Mouse (Mus musculus): Measurements from ENCODE around the gene Dusp3. TPM values are rescaled to one million over a fixed set of nuclear protein-coding genes. Genes with fewer than 3 reads are reported as not detected.
A peak's percentile ranks its signal among the peaks of the same experiment; 100 is the strongest.

The Dusp3 gene
- polyA plus RNA-seq, 1 experiment from 2014 or later = 13.4 TPM

DNA sequence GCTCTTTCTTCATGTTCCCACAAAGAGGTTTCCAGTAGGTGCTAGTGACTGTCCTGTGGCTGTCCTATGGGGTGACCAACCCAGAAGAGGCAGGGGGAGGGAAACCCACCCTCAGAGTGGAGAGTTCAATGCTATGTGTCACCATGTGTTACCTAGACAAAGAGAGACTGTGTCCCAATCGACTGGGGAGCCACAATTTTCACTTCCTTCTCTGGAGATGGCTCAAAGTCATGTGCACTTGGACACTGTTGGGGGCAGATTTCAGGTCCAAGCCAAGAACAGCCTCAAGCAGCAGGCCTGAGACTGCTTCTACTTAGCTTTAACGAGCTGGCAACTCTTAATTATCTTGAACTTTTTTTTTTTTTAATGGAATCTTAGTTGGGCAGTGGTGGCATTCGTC is 14.7 kb downstream of the Dusp3 start:
- 51% methylated on average over 3 of the region's 3 CpGs for WGBS (ENCODE audit: insufficient replicate concordance)

GRCm38 (mm10) chr11:101971410-101971809 is 15.4 kb downstream of the Dusp3 start:
- Histone ChIP-seq H3K27me3 (replicated peaks) (peaks cover 24% of the 10 kb centered on the region), H3K36me3 (no peaks in the 10 kb centered on the region), H3K9ac (no peak overlapping the region), H3K9me3 (replicated peaks) (no peaks in the 10 kb centered on the region), H3K4me3 (no peak overlapping the region), H3K4me1 (no peaks in the 10 kb centered on the region), H3K27ac (no peak overlapping the region), H3K4me2 (no peak overlapping the region)
- 23% methylated on average over 3 of the region's 3 CpGs for WGBS (ENCODE audit: insufficient replicate concordance)
- no peak for ATAC-seq

More for the DNA sequence above, 14.7 kb downstream of the Dusp3 start:
- no peak overlapping the region for H3K4me3 ChIP-seq
- no peak overlapping the region for H3K27ac ChIP-seq
- H3K27me3 ChIP-seq (replicated peaks) = peaks cover 17% of the 10 kb centered on the region
- no peak for ATAC-seq
- no peaks in the 10 kb centered on the region for H3K9me3 ChIP-seq (replicated peaks)
- H3K4me2 ChIP-seq = no peak overlapping the region
- H3K36me3 ChIP-seq = no peaks in the 10 kb centered on the region
- no peaks in the 10 kb centered on the region for H3K4me1 ChIP-seq
- no peak overlapping the region for H3K9ac ChIP-seq

GRCm38 (mm10) chr11:101969835-101970234 is 17.0 kb downstream of the Dusp3 start:
- no peak overlapping the region for H3K9ac ChIP-seq
- WGBS (ENCODE audit: insufficient replicate concordance) = 72% methylated on average over 13 of the region's 13 CpGs
- no peak for ATAC-seq
- H3K27me3 ChIP-seq (replicated peaks) = peaks cover 39% of the 10 kb centered on the region
- no peak overlapping the region for H3K4me2 ChIP-seq
- H3K9me3 ChIP-seq (replicated peaks) = no peaks in the 10 kb centered on the region
- no peak overlapping the region for H3K4me3 ChIP-seq
- H3K27ac ChIP-seq = no peak overlapping the region
- H3K4me1 ChIP-seq = no peaks in the 10 kb centered on the region
- H3K36me3 ChIP-seq = no peaks in the 10 kb centered on the region

DNA sequence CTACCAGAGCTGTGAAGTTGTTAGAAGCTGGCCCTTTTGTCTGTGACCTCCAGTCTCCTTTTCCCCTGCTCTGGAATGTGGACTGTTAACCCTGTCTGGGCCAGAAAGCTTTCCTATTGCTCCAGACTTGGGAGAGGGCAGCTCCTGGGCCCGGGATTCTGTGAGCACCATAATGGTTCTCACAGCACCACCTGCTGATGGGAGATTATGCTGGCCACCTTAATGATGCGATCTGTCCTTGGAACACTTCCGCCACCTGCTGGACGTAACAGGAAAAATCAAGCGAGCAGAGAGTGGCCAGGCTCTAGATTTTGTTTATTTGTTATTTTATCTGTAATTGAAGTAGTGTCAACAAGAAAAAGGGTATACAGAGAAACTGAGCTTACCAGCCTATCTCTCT is 18.0 kb downstream of the Dusp3 start:
- Histone ChIP-seq H3K36me3 (no peaks in the 10 kb centered on the region), H3K4me2 (no peak overlapping the region), H3K4me1 (peaks cover 5% of the 10 kb centered on the region; the same call in 1 of the 2 replicates), H3K9ac (no peak overlapping the region), H3K27me3 (replicated peaks) (peaks cover 50% of the 10 kb centered on the region), H3K27ac (no peak overlapping the region), H3K9me3 (replicated peaks) (no peaks in the 10 kb centered on the region), H3K4me3 (no peak overlapping the region)
- WGBS (ENCODE audit: insufficient replicate concordance) = 1% methylated on average over 5 of the region's 5 CpGs
- ATAC-seq = no peak; the same call in 1 of the 2 replicates

DNA sequence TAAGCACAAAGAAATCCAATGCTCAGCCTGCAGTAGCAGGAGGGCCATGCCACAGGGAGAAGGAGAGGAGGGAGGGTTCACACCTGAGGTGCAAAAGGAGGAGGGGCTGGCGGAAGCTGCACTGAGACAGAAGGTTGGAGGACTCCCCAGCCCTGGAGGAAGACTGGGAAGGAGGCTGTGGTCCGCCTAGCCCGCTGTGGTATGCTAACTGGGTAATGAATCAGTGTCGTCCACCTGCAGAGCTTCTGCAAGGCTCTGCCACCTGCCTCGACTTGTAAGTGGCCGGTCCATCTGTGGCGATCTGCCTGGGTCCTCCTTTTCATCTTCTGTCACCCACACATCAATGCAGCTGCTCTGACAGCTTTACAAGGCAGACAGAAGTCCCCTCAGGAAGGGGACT is 18.5 kb downstream of the Dusp3 start:
- Histone ChIP-seq H3K4me3 (no peak overlapping the region), H3K4me2 (no peak overlapping the region)

GRCm38 (mm10) chr11:101966965-101967614 is 19.7 kb downstream of the Dusp3 start, which contains the start of gene Sost:
TSS of gene Sost (minus strand) at chr11:101967015.
- no peaks in the 10 kb centered on the region for H3K9me3 ChIP-seq (replicated peaks)
- no peak for ATAC-seq
- H3K4me2 ChIP-seq = no peak within 1 kb of the TSS
- H3K9ac ChIP-seq = no peak within 1 kb of the TSS
- no peak within 1 kb of the TSS for H3K4me3 ChIP-seq
- H3K4me1 ChIP-seq = peaks cover 9% of the 10 kb centered on the region
- no peak within 1 kb of the TSS for H3K27ac ChIP-seq
- H3K36me3 ChIP-seq = no peaks in the 10 kb centered on the region
- WGBS (ENCODE audit: insufficient replicate concordance) = 23% methylated on average over 9 of the region's 10 CpGs
- H3K27me3 ChIP-seq (replicated peaks) = peaks cover 67% of the 10 kb centered on the region

More for the DNA sequence above, 18.5 kb downstream of the Dusp3 start:
- Histone ChIP-seq H3K9ac (no peak overlapping the region), H3K36me3 (no peaks in the 10 kb centered on the region), H3K27me3 (replicated peaks) (peaks cover 55% of the 10 kb centered on the region), H3K9me3 (replicated peaks) (no peaks in the 10 kb centered on the region), H3K27ac (no peak overlapping the region), H3K4me1 (peaks cover 9% of the 10 kb centered on the region)
- 16% methylated on average over 7 of the region's 7 CpGs for WGBS (ENCODE audit: insufficient replicate concordance)
- ATAC-seq = no peak; the same call in 1 of the 2 replicates

DNA sequence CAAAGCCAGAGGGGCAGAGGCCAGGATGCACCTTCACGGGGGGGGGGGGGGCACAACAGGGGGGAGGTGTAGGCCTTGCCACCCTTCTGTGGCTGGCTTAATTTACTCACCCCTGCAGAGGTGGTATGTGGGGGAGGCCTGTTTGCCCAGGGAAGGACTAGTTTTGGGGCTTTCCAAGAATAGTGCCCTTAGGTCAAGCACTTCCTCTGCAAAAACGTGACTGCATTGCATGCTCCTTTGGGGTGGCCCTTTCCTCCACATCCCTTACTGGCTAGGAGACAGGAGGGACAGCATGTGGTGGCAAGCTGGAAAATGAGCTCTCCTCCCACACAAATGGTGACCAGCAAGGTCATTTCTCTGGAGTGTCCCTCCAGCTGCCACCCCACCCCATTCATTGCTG is 21.3 kb downstream of the Dusp3 start:
- H3K4me2 ChIP-seq = no peak overlapping the region
- WGBS (ENCODE audit: insufficient replicate concordance) = 14% methylated on average over 2 of the region's 2 CpGs
- no peak overlapping the region for H3K4me3 ChIP-seq
- no peaks in the 10 kb centered on the region for H3K36me3 ChIP-seq
- no peak overlapping the region for H3K27ac ChIP-seq
- peaks cover 9% of the 10 kb centered on the region for H3K4me1 ChIP-seq
- H3K27me3 ChIP-seq (replicated peaks) = peaks cover 82% of the 10 kb centered on the region
- no peak for ATAC-seq
- H3K9me3 ChIP-seq (replicated peaks) = no peaks in the 10 kb centered on the region
- no peak overlapping the region for H3K9ac ChIP-seq

DNA sequence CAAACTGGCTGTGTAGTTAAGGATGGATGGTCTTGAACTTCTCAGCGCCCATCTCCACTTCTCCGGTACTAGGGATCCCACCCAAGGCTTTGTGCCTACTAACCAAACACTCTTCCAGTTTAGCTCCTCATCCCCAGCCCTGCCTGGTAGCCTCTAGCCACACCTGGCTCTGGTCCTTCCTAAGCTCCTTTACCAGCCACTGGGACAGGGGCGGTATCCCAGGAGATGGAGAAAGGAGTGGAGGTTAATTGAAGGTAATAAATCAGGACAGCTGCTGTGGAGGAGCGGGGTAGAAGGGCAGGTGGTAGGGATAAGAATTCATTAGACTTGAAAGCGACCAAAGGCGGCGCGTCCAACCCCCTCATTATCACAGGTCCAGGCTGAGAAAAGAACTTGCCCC is 22.2 kb downstream of the Dusp3 start:
- Histone ChIP-seq H3K27me3 (replicated peaks) (peaks cover 91% of the 10 kb centered on the region), H3K4me1 (peaks cover 9% of the 10 kb centered on the region), H3K27ac (no peak overlapping the region), H3K4me3 (no peak overlapping the region), H3K9ac (no peak overlapping the region), H3K36me3 (no peaks in the 10 kb centered on the region), H3K4me2 (no peak overlapping the region), H3K9me3 (replicated peaks) (no peaks in the 10 kb centered on the region)
- no peak for ATAC-seq
- WGBS (ENCODE audit: insufficient replicate concordance) = 7% methylated on average over 8 of the region's 8 CpGs

GRCm38 (mm10) chr11:101963473-101964291 is 23.1 kb downstream of the Dusp3 start:
- Histone ChIP-seq H3K9me3 (replicated peaks) (no peaks in the 10 kb centered on the region), H3K36me3 (no peaks in the 10 kb centered on the region), H3K9ac (peak overlapping the region; percentile 12; the same call in 1 of the 2 replicates), H3K27me3 (replicated peaks) (peaks cover 98% of the 10 kb centered on the region), H3K4me1 (peaks cover 9% of the 10 kb centered on the region), H3K4me2 (peak overlapping the region; percentile 67), H3K4me3 (peak overlapping the region; percentile 47), H3K27ac (no peak overlapping the region)
- no peak for ATAC-seq
- under 1% methylated on average over 78 of the region's 78 CpGs for WGBS (ENCODE audit: insufficient replicate concordance)

DNA sequence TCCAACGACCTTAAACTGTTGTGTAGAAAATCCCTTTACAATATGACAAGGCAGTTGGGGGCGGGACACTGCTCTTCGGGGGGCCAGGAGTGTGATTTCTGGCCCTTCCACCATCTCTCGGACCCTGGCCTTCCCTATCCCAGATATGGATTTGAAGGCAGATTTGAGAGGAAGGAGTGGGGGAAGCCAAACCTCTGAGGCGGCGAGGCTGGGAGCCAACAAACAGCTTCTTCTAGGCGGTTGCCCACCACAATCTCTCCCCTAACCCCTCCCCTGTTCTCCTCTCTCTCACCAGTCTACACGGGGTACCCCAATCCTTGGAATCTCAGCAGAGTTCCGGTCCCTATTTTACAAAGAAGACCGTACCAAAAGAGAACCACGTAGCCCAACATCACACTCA is 23.8 kb downstream of the Dusp3 start:
- Histone ChIP-seq H3K9ac (no peak overlapping the region), H3K36me3 (no peaks in the 10 kb centered on the region), H3K9me3 (replicated peaks) (no peaks in the 10 kb centered on the region), H3K27ac (no peak overlapping the region), H3K4me3 (peak overlapping the region; percentile 47; the same call in 1 of the 2 replicates), H3K4me2 (peak overlapping the region; percentile 67), H3K27me3 (replicated peaks) (peaks cover 98% of the 10 kb centered on the region), H3K4me1 (peaks cover 9% of the 10 kb centered on the region)
- 3% methylated on average over 11 of the region's 11 CpGs for WGBS (ENCODE audit: insufficient replicate concordance)
- ATAC-seq = no peak

GRCm38 (mm10) chr11:101957476-101957875 is 29.3 kb downstream of the Dusp3 start:
- Histone ChIP-seq H3K9me3 (replicated peaks) (no peaks in the 10 kb centered on the region), H3K4me1 (peaks cover 18% of the 10 kb centered on the region), H3K27me3 (replicated peaks) (peaks cover 77% of the 10 kb centered on the region), H3K9ac (no peak overlapping the region), H3K4me2 (no peak overlapping the region), H3K27ac (no peak overlapping the region), H3K36me3 (no peaks in the 10 kb centered on the region), H3K4me3 (no peak overlapping the region)
- 60% methylated on average over 5 of the region's 5 CpGs for WGBS (ENCODE audit: insufficient replicate concordance)
- ATAC-seq = no peak

DNA sequence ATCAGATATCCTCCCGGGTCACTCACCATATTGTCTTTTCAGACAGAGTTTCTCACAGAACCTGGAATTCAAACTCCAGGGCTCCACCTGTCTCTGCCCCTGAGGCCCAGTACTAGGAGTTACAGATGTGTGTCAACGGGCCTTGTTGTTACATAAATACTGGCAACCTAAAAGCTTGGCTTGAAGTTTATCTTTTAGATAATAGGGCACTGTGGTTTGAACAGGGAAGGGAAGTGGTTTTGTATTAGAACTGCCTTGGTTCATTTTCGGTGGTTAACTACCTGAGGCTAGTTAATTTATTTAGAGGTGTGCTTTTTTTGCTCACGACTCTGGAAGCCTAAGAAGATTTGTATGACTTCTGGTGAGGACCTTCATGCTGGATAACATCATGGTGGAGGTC is 33.4 kb downstream of the Dusp3 start:
- Histone ChIP-seq H3K27ac (0 out of 2 replicates have a peak overlapping the region, but pooled peaks have one; percentile 10), H3K9me3 (replicated peaks) (no peaks in the 10 kb centered on the region), H3K9ac (peak overlapping the region; percentile 9; the same call in 1 of the 2 replicates), H3K27me3 (replicated peaks) (peaks cover 62% of the 10 kb centered on the region), H3K4me3 (no peak overlapping the region), H3K36me3 (no peaks in the 10 kb centered on the region), H3K4me1 (peaks cover 23% of the 10 kb centered on the region), H3K4me2 (peak overlapping the region; percentile 50; the same call in 1 of the 2 replicates)
- no peak for ATAC-seq
- WGBS (ENCODE audit: insufficient replicate concordance) = 13% methylated on average over 4 of the region's 4 CpGs
